ENCODE assay signal across 23 mouse cellular contexts in the genomic region with DNA sequence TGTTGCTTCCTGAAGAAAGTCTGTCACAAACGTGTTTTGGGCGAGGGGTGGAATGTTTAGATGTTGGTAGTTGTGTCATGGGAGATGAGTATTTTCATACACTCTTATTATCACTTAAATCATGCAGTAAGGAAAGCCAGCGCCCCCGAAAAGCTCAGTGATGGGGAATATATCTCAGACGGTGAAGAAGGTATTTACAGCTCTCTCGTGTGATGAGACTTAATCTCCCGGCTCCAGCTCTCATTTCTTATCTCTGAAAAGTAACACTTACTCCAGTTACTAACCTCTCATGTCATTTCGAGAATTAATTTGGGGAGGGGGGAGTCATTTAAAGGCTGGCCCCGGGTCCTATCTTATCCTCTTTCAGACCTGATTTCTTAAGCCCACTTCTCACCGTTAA.
"Had no signal": no experiment of that assay in that cellular context is flagged by ENCODE, and none has a peak within 500 bp of the region (broad histone marks: within the 10 kb centered on the region; RNA-seq: fewer than 3 reads in every experiment).

No protein-coding gene starts in this region.

- H3K27ac ChIP-seq: heart, embryonic 13.5 days; heart, embryonic 15.5 days; hindbrain, embryonic 13.5 days; hindbrain, embryonic 15.5 days; hindbrain, postnatal 0 days; kidney, embryonic 15.5 days; kidney, postnatal 0 days; limb, embryonic 13.5 days; limb, embryonic 15.5 days had no signal

- H3K9ac ChIP-seq: heart, embryonic 13.5 days; heart, embryonic 15.5 days; hindbrain, embryonic 13.5 days; hindbrain, embryonic 15.5 days; kidney, embryonic 15.5 days; limb, embryonic 13.5 days; limb, embryonic 15.5 days had no signal

- H3K4me3 ChIP-seq: heart, embryonic 13.5 days; heart, embryonic 15.5 days; hindbrain, embryonic 13.5 days; hindbrain, embryonic 15.5 days; kidney, embryonic 15.5 days; limb, embryonic 13.5 days; limb, embryonic 15.5 days had no signal

- DNase-seq: gastrocnemius, postnatal 14 days; gastrocnemius, postnatal 36 days; heart, adult 18-20 months; heart, postnatal 14 days; heart, postnatal 36 days; kidney, adult 11 months; kidney, adult 2 months; kidney, adult 9 months; kidney, postnatal 25 days; layer of hippocampus, adult 9-11 months; layer of hippocampus, postnatal 36 days; left cerebral cortex, postnatal 4 days had no signal

- H3K27me3 ChIP-seq: heart, embryonic 13.5 days; heart, embryonic 15.5 days; hindbrain, embryonic 13.5 days; hindbrain, embryonic 15.5 days; kidney, embryonic 15.5 days; limb, embryonic 13.5 days; limb, embryonic 15.5 days had no signal

- ATAC-seq: hindbrain, postnatal 0 days; intestine, embryonic 16.5 days had no signal

- H3K9me3 ChIP-seq: heart, embryonic 13.5 days; heart, embryonic 15.5 days; hindbrain, embryonic 13.5 days; hindbrain, embryonic 15.5 days; kidney, embryonic 15.5 days; limb, embryonic 13.5 days; limb, embryonic 15.5 days had no signal

- H3K36me3 ChIP-seq: limb, embryonic 13.5 days; limb, embryonic 15.5 days had no signal

- H3K4me1 ChIP-seq: heart, embryonic 15.5 days; hindbrain, embryonic 13.5 days; hindbrain, embryonic 15.5 days; kidney, embryonic 15.5 days; limb, embryonic 13.5 days; limb, embryonic 15.5 days had no signal

- H3K4me2 ChIP-seq: heart, embryonic 11.5 days; heart, embryonic 13.5 days; heart, embryonic 15.5 days; hindbrain, embryonic 13.5 days; hindbrain, embryonic 15.5 days; kidney, embryonic 15.5 days; limb, embryonic 13.5 days; limb, embryonic 15.5 days had no signal
